Mouse (Mus musculus): ENCODE measurements around the gene Mapkapk3. TPM values are rescaled to one million over a fixed set of nuclear protein-coding genes. Genes with fewer than 3 reads are reported as not detected.

The Mapkapk3 gene
- polyA plus RNA-seq, 1 experiment from 2014 or later: 14.0 TPM

DNA sequence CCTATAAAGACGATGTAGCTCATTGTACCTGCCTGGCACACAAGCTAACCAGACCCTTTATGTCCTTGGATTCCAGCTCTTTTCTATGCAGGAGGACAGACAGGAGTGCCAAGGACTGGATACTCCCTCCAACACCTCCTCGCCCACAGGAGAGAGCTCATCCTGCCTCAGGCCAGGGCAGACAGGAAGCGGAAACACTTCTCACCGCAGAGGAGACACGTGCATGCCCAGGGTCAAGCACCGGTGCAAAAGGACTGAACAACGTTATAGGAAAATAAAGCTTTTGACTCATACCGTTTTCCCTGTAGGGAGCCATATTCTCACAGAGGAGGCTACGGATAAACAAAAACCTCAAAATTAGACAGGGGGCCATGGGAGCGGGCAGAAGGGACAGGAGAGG lies 16.5 kb downstream of the Mapkapk3 start:
- no peak for ATAC-seq (replicated peaks; ENCODE audit: low FRiP score, low read depth)
- TF ChIP-seq CTCF (IDR thresholded peaks at IDR 0.05; ENCODE audit: low read depth): no peak
- 68% methylated on average over 10 of the region's 10 CpGs for WGBS
- Histone ChIP-seq H3K27me3 (ENCODE audit: insufficient read depth, low read length) (no peaks in the 10 kb centered on the region), H3K4me1 (replicated peaks; ENCODE audit: insufficient read depth, low read length) (no peaks in the 10 kb centered on the region), H3K9ac (ENCODE audit: low read depth, low read length) (no peak overlapping the region), H3K9me3 (replicated peaks; ENCODE audit: low read length) (no peaks in the 10 kb centered on the region), H3K4me3 (replicated peaks; ENCODE audit: low read depth, low read length) (no peak overlapping the region), H3K36me3 (ENCODE audit: insufficient read depth, low read length) (no peaks in the 10 kb centered on the region), H3K4me2 (ENCODE audit: low read length) (no peak overlapping the region), H3K27ac (no peak overlapping the region)
- DNase-seq (ENCODE audit: low spot score): no peak

DNA sequence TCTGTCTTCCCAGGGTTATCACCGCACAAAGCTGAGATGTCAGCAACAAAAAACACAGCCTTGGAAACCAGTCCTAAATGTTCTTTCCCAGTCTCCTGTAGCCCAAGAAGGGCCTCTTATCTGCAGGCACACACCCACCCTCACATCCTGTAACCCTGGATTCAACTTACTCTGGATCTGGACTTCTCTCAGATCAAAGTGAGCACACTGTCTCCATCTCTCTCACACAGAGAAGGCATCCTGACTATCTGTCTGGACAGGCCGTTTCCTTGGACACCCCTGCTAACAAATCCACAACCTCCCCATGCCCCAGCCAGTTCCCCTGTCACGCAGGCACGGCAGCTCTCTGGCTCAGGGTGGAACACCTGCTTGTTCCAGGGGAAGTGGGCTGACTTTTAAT lies 17.4 kb downstream of the Mapkapk3 start:
- H3K4me2 ChIP-seq (ENCODE audit: low read length): no peak overlapping the region
- no peaks in the 10 kb centered on the region for H3K4me1 ChIP-seq (replicated peaks; ENCODE audit: insufficient read depth, low read length)
- TF ChIP-seq CTCF (IDR thresholded peaks at IDR 0.05; ENCODE audit: low read depth): no peak
- WGBS: 60% methylated on average over 4 of the region's 4 CpGs
- H3K36me3 ChIP-seq (ENCODE audit: insufficient read depth, low read length): no peaks in the 10 kb centered on the region
- no peaks in the 10 kb centered on the region for H3K9me3 ChIP-seq (replicated peaks; ENCODE audit: low read length)
- H3K4me3 ChIP-seq (replicated peaks; ENCODE audit: low read depth, low read length): no peak overlapping the region
- H3K27ac ChIP-seq: no peak overlapping the region
- no peak for ATAC-seq (replicated peaks; ENCODE audit: low FRiP score, low read depth)
- no peaks in the 10 kb centered on the region for H3K27me3 ChIP-seq (ENCODE audit: insufficient read depth, low read length)
- no peak overlapping the region for H3K9ac ChIP-seq (ENCODE audit: low read depth, low read length)
- DNase-seq (ENCODE audit: low spot score): no peak

GRCm38 (mm10) chr9:107271177-107271938 lies 18.3 kb downstream of the Mapkapk3 start:
- ATAC-seq (replicated peaks; ENCODE audit: low FRiP score, low read depth) (no peak), DNase-seq (ENCODE audit: low spot score) (no peak)
- no peak overlapping the region for H3K9ac ChIP-seq (ENCODE audit: low read depth, low read length)
- WGBS: 75% methylated on average over 7 of the region's 7 CpGs
- no peaks in the 10 kb centered on the region for H3K4me1 ChIP-seq (replicated peaks; ENCODE audit: insufficient read depth, low read length)
- TF ChIP-seq CTCF (IDR thresholded peaks at IDR 0.05; ENCODE audit: low read depth): no peak
- no peaks in the 10 kb centered on the region for H3K9me3 ChIP-seq (replicated peaks; ENCODE audit: low read length)
- H3K4me2 ChIP-seq (ENCODE audit: low read length): no peak overlapping the region
- no peaks in the 10 kb centered on the region for H3K36me3 ChIP-seq (ENCODE audit: insufficient read depth, low read length)
- H3K27me3 ChIP-seq (ENCODE audit: insufficient read depth, low read length): no peaks in the 10 kb centered on the region
- no peak overlapping the region for H3K4me3 ChIP-seq (replicated peaks; ENCODE audit: low read depth, low read length)
- H3K27ac ChIP-seq: no peak overlapping the region

DNA sequence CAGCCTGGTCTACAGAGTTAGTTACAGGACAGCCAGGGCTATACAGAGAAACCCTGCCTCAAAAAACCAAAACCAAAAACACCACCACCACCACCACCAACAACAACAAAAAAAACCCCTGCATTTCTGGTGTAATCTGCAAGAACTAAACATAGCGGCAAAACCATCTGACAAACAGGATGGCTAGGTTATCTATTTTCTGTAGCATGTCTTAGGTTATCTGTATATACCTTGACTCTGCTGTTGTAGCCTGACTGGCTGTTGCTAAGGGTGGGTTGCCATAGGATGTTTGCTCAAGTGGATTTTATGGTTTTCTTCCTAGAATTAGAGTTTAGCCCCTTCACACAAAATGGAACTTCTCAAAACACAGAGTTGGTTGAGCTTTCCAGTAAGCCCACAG lies 19.9 kb downstream of the Mapkapk3 start:
- 100% methylated on average over 1 of the region's 1 CpGs for WGBS
- no peak overlapping the region for H3K4me2 ChIP-seq (ENCODE audit: low read length)
- H3K9me3 ChIP-seq (replicated peaks; ENCODE audit: low read length): no peaks in the 10 kb centered on the region
- TF ChIP-seq CTCF (IDR thresholded peaks at IDR 0.05; ENCODE audit: low read depth): no peak
- DNase-seq (ENCODE audit: low spot score) (no peak), ATAC-seq (replicated peaks; ENCODE audit: low FRiP score, low read depth) (no peak)
- no peak overlapping the region for H3K4me3 ChIP-seq (replicated peaks; ENCODE audit: low read depth, low read length)
- no peak overlapping the region for H3K27ac ChIP-seq
- no peaks in the 10 kb centered on the region for H3K36me3 ChIP-seq (ENCODE audit: insufficient read depth, low read length)
- H3K4me1 ChIP-seq (replicated peaks; ENCODE audit: insufficient read depth, low read length): no peaks in the 10 kb centered on the region
- H3K9ac ChIP-seq (ENCODE audit: low read depth, low read length): no peak overlapping the region
- H3K27me3 ChIP-seq (ENCODE audit: insufficient read depth, low read length): no peaks in the 10 kb centered on the region

DNA sequence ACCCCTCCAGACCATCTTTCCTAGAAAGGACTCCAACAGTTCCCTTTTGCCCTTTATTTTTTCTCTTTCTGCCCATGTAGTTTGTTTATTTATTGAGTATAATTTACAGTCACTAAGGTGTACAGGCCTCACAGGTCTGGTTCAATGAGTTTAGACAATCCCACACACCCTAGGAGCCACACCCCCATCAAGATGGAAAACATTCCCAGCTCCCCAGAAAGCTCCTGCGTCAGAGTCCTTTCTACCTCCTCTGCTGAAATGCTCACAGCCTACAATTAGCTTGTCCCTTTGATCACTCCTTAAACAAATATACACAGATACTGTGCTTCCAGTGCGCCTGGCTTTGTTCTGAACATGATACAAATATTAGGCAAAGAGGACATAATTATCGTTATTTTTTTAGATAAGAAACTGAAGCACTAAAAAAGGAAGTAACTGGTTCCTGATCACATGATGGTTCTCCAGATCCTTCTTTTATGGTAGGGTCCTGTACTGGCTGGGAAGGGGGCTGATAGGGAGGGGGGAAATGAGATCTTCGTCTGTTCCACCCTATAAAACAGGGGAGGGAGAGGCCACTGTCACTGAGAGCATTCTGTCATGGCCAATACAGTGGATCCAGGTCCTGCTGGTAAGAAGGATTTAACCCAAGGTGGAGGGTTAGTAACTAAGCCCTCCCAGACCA lies 21.8 kb downstream of the Mapkapk3 start:
- whole genome bisulfite sequencing: 17% methylated on average over 4 of the region's 4 CpGs
- Histone ChIP-seq H3K27me3 (ENCODE audit: insufficient read depth, low read length) (no peaks in the 10 kb centered on the region), H3K9ac (ENCODE audit: low read depth, low read length) (no peak overlapping the region), H3K36me3 (ENCODE audit: insufficient read depth, low read length) (no peaks in the 10 kb centered on the region), H3K4me3 (replicated peaks; ENCODE audit: low read depth, low read length) (no peak overlapping the region), H3K9me3 (replicated peaks; ENCODE audit: low read length) (no peaks in the 10 kb centered on the region), H3K27ac (no peak overlapping the region), H3K4me1 (replicated peaks; ENCODE audit: insufficient read depth, low read length) (no peaks in the 10 kb centered on the region), H3K4me2 (ENCODE audit: low read length) (no peak overlapping the region)
- no peak for TF ChIP-seq CTCF (IDR thresholded peaks at IDR 0.05; ENCODE audit: low read depth)
- DNase-seq (ENCODE audit: low spot score) (peak; percentile 61), ATAC-seq (replicated peaks; ENCODE audit: low FRiP score, low read depth) (peak; percentile 73)

DNA sequence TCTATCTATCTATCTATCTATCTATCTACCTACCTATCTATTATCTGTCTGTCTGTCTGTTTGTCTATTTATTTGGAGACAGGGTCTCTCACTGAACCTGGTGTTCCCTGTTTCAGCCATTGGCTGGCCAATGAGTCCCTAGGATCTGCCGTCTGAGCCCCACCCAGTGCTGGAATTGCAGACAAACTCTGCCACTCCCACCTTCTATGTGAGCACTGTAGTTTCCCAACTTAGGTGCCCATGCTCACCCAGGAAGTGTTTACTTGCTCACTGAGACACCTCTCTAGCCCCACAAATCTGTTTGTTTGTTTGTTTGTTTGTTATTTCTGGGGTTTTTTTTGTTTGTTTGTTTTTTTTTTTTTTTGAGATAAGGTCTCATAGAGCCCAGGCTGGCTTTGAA lies 22.6 kb downstream of the Mapkapk3 start:
- Histone ChIP-seq H3K27ac (no peak overlapping the region), H3K27me3 (ENCODE audit: insufficient read depth, low read length) (no peaks in the 10 kb centered on the region), H3K9me3 (replicated peaks; ENCODE audit: low read length) (no peaks in the 10 kb centered on the region), H3K4me2 (ENCODE audit: low read length) (no peak overlapping the region), H3K4me3 (replicated peaks; ENCODE audit: low read depth, low read length) (no peak overlapping the region), H3K36me3 (ENCODE audit: insufficient read depth, low read length) (no peaks in the 10 kb centered on the region), H3K9ac (ENCODE audit: low read depth, low read length) (no peak overlapping the region), H3K4me1 (replicated peaks; ENCODE audit: insufficient read depth, low read length) (no peaks in the 10 kb centered on the region)
- no peak for TF ChIP-seq CTCF (IDR thresholded peaks at IDR 0.05; ENCODE audit: low read depth)
- DNase-seq (ENCODE audit: low spot score) (no peak), ATAC-seq (replicated peaks; ENCODE audit: low FRiP score, low read depth) (no peak)
- WGBS: 45% methylated on average over 1 of the region's 1 CpGs
